27 mouse cellular contexts compared by ENCODE assay signal in genomic region chr8:108305368-108305767, GRCm38 (mm10).
DNase-seq lines count a peak whose midpoint lies in the region; ATAC-seq and TF ChIP-seq lines count a peak whose summit lies in the region.
"Had no signal": no experiment of that assay in that cellular context is flagged by ENCODE, and none has a peak within 500 bp of the region (broad histone marks: within the 10 kb centered on the region; RNA-seq: fewer than 3 reads in every experiment).

No protein-coding gene starts in this region.

- no peaks in the 10 kb centered on the region for H3K36me3 ChIP-seq in intestine, embryonic 14.5 days (ENCODE audit: control insufficient read depth, insufficient read depth, low read length)
- no peaks in the 10 kb centered on the region for H3K36me3 ChIP-seq in intestine, postnatal 0 days (ENCODE audit: control insufficient read depth, insufficient read depth)
- H3K36me3 ChIP-seq in lung, embryonic 14.5 days (ENCODE audit: insufficient read depth), result no peaks in the 10 kb centered on the region
- H3K36me3 ChIP-seq in midbrain, embryonic 11.5 days (ENCODE audit: control insufficient read depth, insufficient read depth, low read length), result no peaks in the 10 kb centered on the region
- H3K36me3 ChIP-seq in midbrain, postnatal 0 days (ENCODE audit: insufficient read depth, low read length), result no peaks in the 10 kb centered on the region
- H3K36me3 ChIP-seq: forebrain, embryonic 10.5 days; G1E; heart, embryonic 15.5 days; hindbrain, embryonic 10.5 days; hindbrain, embryonic 13.5 days had no signal

- TF ChIP-seq CTCF in intestine, postnatal 0 days (IDR thresholded peaks at IDR 0.05; ENCODE audit: low read depth), result no peak
- no peak for TF ChIP-seq CTCF in lung, embryonic 14.5 days (IDR thresholded peaks at IDR 0.05; ENCODE audit: low read depth)
- TF ChIP-seq CTCF in midbrain, postnatal 0 days (IDR thresholded peaks at IDR 0.05), result no peak

- H3K27me3 ChIP-seq in intestine, embryonic 14.5 days (replicated peaks; ENCODE audit: control insufficient read depth, insufficient read depth, low read length), result no peaks in the 10 kb centered on the region
- H3K27me3 ChIP-seq in intestine, postnatal 0 days (replicated peaks; ENCODE audit: control insufficient read depth, insufficient read depth, low read length), result no peaks in the 10 kb centered on the region
- no peaks in the 10 kb centered on the region for H3K27me3 ChIP-seq in lung, embryonic 14.5 days (ENCODE audit: insufficient read depth, low read length)
- H3K27me3 ChIP-seq in midbrain, embryonic 11.5 days (ENCODE audit: control insufficient read depth, insufficient read depth, low read length), result no peaks in the 10 kb centered on the region
- no peaks in the 10 kb centered on the region for H3K27me3 ChIP-seq in midbrain, postnatal 0 days (ENCODE audit: insufficient read depth, low read length)
- H3K27me3 ChIP-seq: CH12.LX; heart, embryonic 15.5 days had no signal

- 63% methylated on average over 3 of the region's 3 CpGs for WGBS in intestine, embryonic 14.5 days
- 58% methylated on average over 3 of the region's 3 CpGs for WGBS in intestine, postnatal 0 days
- 28% methylated on average over 3 of the region's 3 CpGs for WGBS in lung, embryonic 14.5 days
- 78% methylated on average over 3 of the region's 3 CpGs for WGBS in midbrain, embryonic 11.5 days
- WGBS in midbrain, postnatal 0 days, result 83% methylated on average over 3 of the region's 3 CpGs

- no peak for ATAC-seq in intestine, embryonic 14.5 days (replicated peaks; ENCODE audit: low FRiP score, low TSS enrichment, low read depth)
- ATAC-seq in intestine, postnatal 0 days, result no peak
- ATAC-seq in lung, embryonic 14.5 days (ENCODE audit: insufficient read depth), result no peak
- no peak for ATAC-seq in midbrain, embryonic 11.5 days (ENCODE audit: low FRiP score)
- no peak for ATAC-seq in midbrain, postnatal 0 days (ENCODE audit: low FRiP score)
- ATAC-seq: forebrain, embryonic 13.5 days; forebrain, embryonic 16.5 days; hindbrain, embryonic 16.5 days; Patski had no signal

- peak; percentile 32 for DNase-seq in intestine, embryonic 14.5 days (ENCODE audit: low spot score)
- DNase-seq in lung, embryonic 14.5 days, result peak; percentile 69
- DNase-seq in lung, postnatal 25 days (ENCODE audit: low spot score), result no peak
- DNase-seq in midbrain, embryonic 11.5 days (ENCODE audit: low spot score, missing footprints), result peak; percentile 75
- no peak for DNase-seq in midbrain, postnatal 0 days (ENCODE audit: low spot score)
- DNase-seq: adrenal gland, postnatal 10 days; adrenal gland, postnatal 36 days; B cell, adult 2 months; cerebellum, adult 18-20 months; cerebellum, adult 9-10 months; cerebellum, postnatal 14 days; gastrocnemius, postnatal 10 days; gastrocnemius, postnatal 36 days; heart, postnatal 10 days; heart, postnatal 36 days had no signal

- H3K27ac ChIP-seq in intestine, embryonic 14.5 days (ENCODE audit: low read depth), result no peak overlapping the region
- no peak overlapping the region for H3K27ac ChIP-seq in intestine, postnatal 0 days (ENCODE audit: low read depth, low read length)
- H3K27ac ChIP-seq in lung, embryonic 14.5 days (ENCODE audit: low read depth), result no peak overlapping the region
- H3K27ac ChIP-seq in midbrain, embryonic 11.5 days (ENCODE audit: low read depth, low read length), result no peak overlapping the region
- no peak overlapping the region for H3K27ac ChIP-seq in midbrain, postnatal 0 days (ENCODE audit: low read depth, low read length)
- H3K27ac ChIP-seq: forebrain, embryonic 10.5 days; forebrain, embryonic 13.5 days; heart, embryonic 15.5 days; hindbrain, embryonic 10.5 days; hindbrain, embryonic 13.5 days had no signal

- no peak overlapping the region for H3K4me3 ChIP-seq in intestine, embryonic 14.5 days (ENCODE audit: low read depth, low read length)
- no peak overlapping the region for H3K4me3 ChIP-seq in intestine, postnatal 0 days (ENCODE audit: low read depth, low read length)
- H3K4me3 ChIP-seq in lung, embryonic 14.5 days (ENCODE audit: low read depth, low read length), result no peak overlapping the region
- no peak overlapping the region for H3K4me3 ChIP-seq in midbrain, embryonic 11.5 days (ENCODE audit: low read depth, low read length)
- no peak overlapping the region for H3K4me3 ChIP-seq in midbrain, postnatal 0 days (ENCODE audit: low read depth, low read length)
- H3K4me3 ChIP-seq: forebrain, embryonic 10.5 days; forebrain, embryonic 13.5 days; heart, embryonic 15.5 days; hindbrain, embryonic 10.5 days; hindbrain, embryonic 13.5 days had no signal

- no peak overlapping the region for H3K9ac ChIP-seq in intestine, embryonic 14.5 days (ENCODE audit: low read length)
- no peak overlapping the region for H3K9ac ChIP-seq in intestine, postnatal 0 days (ENCODE audit: low read depth, low read length)
- no peak overlapping the region for H3K9ac ChIP-seq in lung, embryonic 14.5 days
- no peak overlapping the region for H3K9ac ChIP-seq in midbrain, embryonic 11.5 days (ENCODE audit: low read length)
- no peak overlapping the region for H3K9ac ChIP-seq in midbrain, postnatal 0 days (replicated peaks; ENCODE audit: low read length, poor library complexity, severe bottlenecking)
- H3K9ac ChIP-seq: forebrain, embryonic 13.5 days; heart, embryonic 15.5 days; hindbrain, embryonic 13.5 days had no signal

- 0 out of 2 replicates have a peak, but pooled peaks cover 4% of the 10 kb centered on the region for H3K4me1 ChIP-seq in intestine, embryonic 14.5 days (replicated peaks; ENCODE audit: control insufficient read depth, insufficient read depth, low read length)
- H3K4me1 ChIP-seq in intestine, postnatal 0 days (replicated peaks; ENCODE audit: control insufficient read depth, insufficient read depth, low read length), result no peaks in the 10 kb centered on the region
- H3K4me1 ChIP-seq in lung, embryonic 14.5 days (ENCODE audit: insufficient read depth), result no peaks in the 10 kb centered on the region
- H3K4me1 ChIP-seq in midbrain, embryonic 11.5 days (ENCODE audit: control insufficient read depth, insufficient read depth, low read length), result peaks cover 8% of the 10 kb centered on the region
- H3K4me1 ChIP-seq in midbrain, postnatal 0 days (ENCODE audit: insufficient read depth, low read length), result no peaks in the 10 kb centered on the region
- H3K4me1 ChIP-seq: heart, embryonic 15.5 days had no signal

- H3K4me2 ChIP-seq in intestine, embryonic 14.5 days (ENCODE audit: low read length), result no peak overlapping the region
- no peak overlapping the region for H3K4me2 ChIP-seq in intestine, postnatal 0 days (replicated peaks; ENCODE audit: low read depth)
- H3K4me2 ChIP-seq in lung, embryonic 14.5 days, result no peak overlapping the region
- H3K4me2 ChIP-seq in midbrain, embryonic 11.5 days, result no peak overlapping the region
- H3K4me2 ChIP-seq in midbrain, postnatal 0 days (ENCODE audit: low read depth, low read length, poor library complexity, severe bottlenecking), result no peak overlapping the region
- H3K4me2 ChIP-seq: forebrain, embryonic 13.5 days; heart, embryonic 11.5 days; heart, embryonic 15.5 days; hindbrain, embryonic 13.5 days had no signal

- H3K9me3 ChIP-seq in intestine, embryonic 14.5 days (ENCODE audit: control insufficient read depth, low read length), result no peaks in the 10 kb centered on the region
- H3K9me3 ChIP-seq in intestine, postnatal 0 days (ENCODE audit: control insufficient read depth), result no peaks in the 10 kb centered on the region
- H3K9me3 ChIP-seq in lung, embryonic 14.5 days (ENCODE audit: low read depth, low read length), result no peaks in the 10 kb centered on the region
- H3K9me3 ChIP-seq in midbrain, embryonic 11.5 days (ENCODE audit: control insufficient read depth, low read length), result no peaks in the 10 kb centered on the region
- no peaks in the 10 kb centered on the region for H3K9me3 ChIP-seq in midbrain, postnatal 0 days (ENCODE audit: low read length)
- H3K9me3 ChIP-seq: forebrain, embryonic 10.5 days; forebrain, embryonic 13.5 days; heart, embryonic 15.5 days; hindbrain, embryonic 10.5 days; hindbrain, embryonic 13.5 days had no signal

Comparison
In these comparisons a context has a peak if more than half of its experiments do, and no peak if none do; other contexts are left out.
1. DNase-seq: peak in intestine, embryonic 14.5 days (single experiment), lung, embryonic 14.5 days (single experiment) and midbrain, embryonic 11.5 days (single experiment); none in lung, postnatal 25 days (single experiment) and midbrain, postnatal 0 days (single experiment).